Mouse (Mus musculus) left cerebral cortex, adult 11 months (tissue): ENCODE data around the gene F2.

Source experiments
- DNase-seq: peaks from one replicate; pipeline ENCODE4 v3.0.0; 2022; ENCODE audit warnings: low spot score

The F2 gene

GRCm38 (mm10) chr2:91636229-91636628 lies at the start of gene F2:
Gene F2 (minus strand): TSS chr2:91636414.
- DNase-seq, result no peak

- DNase-seq, result no peak
Observed at GRCm38 (mm10) chr2:91683919-91684318, 47.7 kb upstream of the F2 start.

GRCm38 (mm10) chr2:91682850-91683249 lies 46.6 kb upstream of the F2 start:
- peak; percentile 52 for DNase-seq

GRCm38 (mm10) chr2:91676961-91677360 lies 40.7 kb upstream of the F2 start:
- no peak for DNase-seq

- DNase-seq, result no peak
Observed at GRCm38 (mm10) chr2:91676420-91676819, 40.2 kb upstream of the F2 start.

GRCm38 (mm10) chr2:91674895-91675294 lies 38.7 kb upstream of the F2 start:
- no peak for DNase-seq

GRCm38 (mm10) chr2:91673587-91673986 lies 37.4 kb upstream of the F2 start:
- DNase-seq, result no peak

- no peak for DNase-seq
Observed at GRCm38 (mm10) chr2:91670038-91670437, 33.8 kb upstream of the F2 start.

- DNase-seq, result no peak
Observed at GRCm38 (mm10) chr2:91669326-91669725, 33.1 kb upstream of the F2 start.

- no peak for DNase-seq
Observed at GRCm38 (mm10) chr2:91667747-91668146, 31.5 kb upstream of the F2 start.

- DNase-seq, result no peak
Observed at GRCm38 (mm10) chr2:91666386-91666910, 30.2 kb upstream of the F2 start.

- DNase-seq, result no peak
Observed at GRCm38 (mm10) chr2:91664780-91665179, 28.6 kb upstream of the F2 start.

GRCm38 (mm10) chr2:91660981-91661380 lies 24.8 kb upstream of the F2 start:
- no peak for DNase-seq

GRCm38 (mm10) chr2:91659657-91660056 lies 23.4 kb upstream of the F2 start:
- DNase-seq, result no peak

- DNase-seq, result no peak
Observed at GRCm38 (mm10) chr2:91656774-91657173, 20.6 kb upstream of the F2 start.

- no peak for DNase-seq
Observed at GRCm38 (mm10) chr2:91655827-91656226, 19.6 kb upstream of the F2 start.

- no peak for DNase-seq
Observed at GRCm38 (mm10) chr2:91655388-91655787, 19.2 kb upstream of the F2 start.

- peak; percentile 39 for DNase-seq
Observed at GRCm38 (mm10) chr2:91652863-91653262, 16.6 kb upstream of the F2 start.

GRCm38 (mm10) chr2:91651458-91652258 lies 15.4 kb upstream of the F2 start:
- DNase-seq, result no peak

- no peak for DNase-seq
Observed at GRCm38 (mm10) chr2:91650360-91650995, 14.3 kb upstream of the F2 start.

GRCm38 (mm10) chr2:91649553-91650359 lies 13.5 kb upstream of the F2 start, which contains the start of the genes Zfp408 and Arhgap1:
Gene Zfp408 (minus strand): TSS chr2:91649791.
Gene Arhgap1 (plus strand): TSS chr2:91649860.
- peak; percentile 94 for DNase-seq

GRCm38 (mm10) chr2:91649152-91649551 lies 12.9 kb upstream of the F2 start:
- DNase-seq, result no peak
